Mouse (Mus musculus) testis, adult 2 months (tissue): Measurements from ENCODE around the gene Cmtm3. TPM values are rescaled to one million over a fixed set of nuclear protein-coding genes. Genes with fewer than 3 reads are reported as not detected.

ENCODE experiments used
- H3K27ac ChIP-seq: fragments of 200-500 bp; 2 replicates; pipeline ENCODE4 v1.5.1; 2012; ENCODE audit warnings: low read depth, low read length; ENCODE audit not compliant: control insufficient read depth, insufficient read depth
- H3K27me3 ChIP-seq: fragments of 200-500 bp; 2 replicates; pipeline ENCODE4 v1.6.1; 2012; ENCODE audit warnings: mild to moderate bottlenecking, low read length, moderate library complexity; ENCODE audit not compliant: control insufficient read depth, insufficient read depth
- H3K36me3 ChIP-seq: fragments of 200-500 bp; 2 replicates; pipeline ENCODE4 v1.6.1; 2012; ENCODE audit warnings: mild to moderate bottlenecking, low read length; ENCODE audit not compliant: control insufficient read depth, insufficient read depth
- H3K4me1 ChIP-seq: fragments of 200-500 bp; 2 replicates; pipeline ENCODE4 v1.6.1; 2012; ENCODE audit warnings: low read length; ENCODE audit not compliant: control insufficient read depth, insufficient read depth
- H3K4me3 ChIP-seq: fragments of 200-500 bp; 2 replicates; pipeline ENCODE4 v1.5.1; 2012; ENCODE audit warnings: low read depth, mild to moderate bottlenecking, low read length, moderate library complexity, mixed read lengths; ENCODE audit not compliant: control insufficient read depth
- CTCF ChIP-seq: fragments of 200-500 bp; IDR thresholded peaks from 2 replicates; pipeline ENCODE4 v1.5.1; 2012; ENCODE audit warnings: low read depth, mild to moderate bottlenecking, inconsistent platforms, low read length, moderate library complexity; ENCODE audit not compliant: control insufficient read depth, insufficient read depth, insufficient replicate concordance
- POLR2A ChIP-seq: fragments of 200-500 bp; IDR thresholded peaks from 2 replicates; pipeline ENCODE4 v1.6.1; 2012; ENCODE audit warnings: low read depth, mild to moderate bottlenecking, inconsistent platforms, low read length, moderate library complexity; ENCODE audit not compliant: control insufficient read depth
- polyA plus RNA-seq: library from polyadenylated mRNA; depleted of rRNA; stranded (reverse); fragments of >200 nt; gene quantifications from 2 replicates; pipeline ENCODE4 v1.2.3, GENCODE M21; 2012

Cmtm3 gene
- polyA plus RNA-seq, 1 experiment, result 12.9 TPM

GRCm38 (mm10) chr8:104373779-104374178, 34.6 kb downstream of the Cmtm3 start:
- H3K27me3 ChIP-seq, result no peaks in the 10 kb centered on the region
- H3K27ac ChIP-seq, result no peak overlapping the region
- H3K4me3 ChIP-seq, result no peak overlapping the region
- no peaks in the 10 kb centered on the region for H3K4me1 ChIP-seq
- no peaks in the 10 kb centered on the region for H3K36me3 ChIP-seq
- no peak for TF ChIP-seq CTCF
- TF ChIP-seq POLR2A, result no peak

- Histone ChIP-seq H3K27ac (no peak overlapping the region), H3K27me3 (no peaks in the 10 kb centered on the region), H3K4me1 (no peaks in the 10 kb centered on the region), H3K36me3 (no peaks in the 10 kb centered on the region), H3K4me3 (no peak overlapping the region)
- TF ChIP-seq POLR2A, result no peak
- no peak for TF ChIP-seq CTCF
Measured at GRCm38 (mm10) chr8:104374269-104374668, 35.1 kb downstream of the Cmtm3 start.

- H3K4me3 ChIP-seq, result no peak overlapping the region
- no peaks in the 10 kb centered on the region for H3K27me3 ChIP-seq
- H3K4me1 ChIP-seq, result no peaks in the 10 kb centered on the region
- H3K36me3 ChIP-seq, result no peaks in the 10 kb centered on the region
- no peak overlapping the region for H3K27ac ChIP-seq
- no peak for TF ChIP-seq POLR2A
- no peak for TF ChIP-seq CTCF
Measured at GRCm38 (mm10) chr8:104374864-104375846, 35.9 kb downstream of the Cmtm3 start.

- TF ChIP-seq CTCF (no peak), POLR2A (no peak)
- Histone ChIP-seq H3K27ac (no peak overlapping the region), H3K36me3 (no peaks in the 10 kb centered on the region), H3K4me1 (no peaks in the 10 kb centered on the region), H3K27me3 (no peaks in the 10 kb centered on the region), H3K4me3 (no peak overlapping the region)
Measured at GRCm38 (mm10) chr8:104375959-104376358, 36.7 kb downstream of the Cmtm3 start.

GRCm38 (mm10) chr8:104376669-104377068, 37.5 kb downstream of the Cmtm3 start:
- Histone ChIP-seq H3K4me3 (no peak overlapping the region), H3K36me3 (no peaks in the 10 kb centered on the region), H3K4me1 (no peaks in the 10 kb centered on the region), H3K27me3 (no peaks in the 10 kb centered on the region), H3K27ac (no peak overlapping the region)
- TF ChIP-seq POLR2A (no peak), CTCF (no peak)

GRCm38 (mm10) chr8:104379301-104379836, 40.2 kb downstream of the Cmtm3 start:
- Histone ChIP-seq H3K27ac (no peak overlapping the region), H3K4me1 (no peaks in the 10 kb centered on the region), H3K36me3 (no peaks in the 10 kb centered on the region), H3K4me3 (no peak overlapping the region), H3K27me3 (no peaks in the 10 kb centered on the region)
- TF ChIP-seq CTCF, result no peak
- no peak for TF ChIP-seq POLR2A

- H3K27me3 ChIP-seq, result no peaks in the 10 kb centered on the region
- no peaks in the 10 kb centered on the region for H3K4me1 ChIP-seq
- no peak for TF ChIP-seq POLR2A
- no peak for TF ChIP-seq CTCF
- H3K27ac ChIP-seq, result no peak overlapping the region
- H3K36me3 ChIP-seq, result no peaks in the 10 kb centered on the region
- no peak overlapping the region for H3K4me3 ChIP-seq
Measured at GRCm38 (mm10) chr8:104380269-104380668, 41.1 kb downstream of the Cmtm3 start.
